In genomic region chr9:50554241-50555093, GRCm38 (mm10) we compare ENCODE assay signal across 8 mouse cellular contexts. TPM values are rescaled to one million over a fixed set of nuclear protein-coding genes. Genes with fewer than 3 reads are reported as not detected.
DNase-seq lines count a peak whose midpoint lies in the region; ATAC-seq and TF ChIP-seq lines count a peak whose summit lies in the region.

Gene Il18, plus strand, starts transcription at chr9:50554827.

- peak within 1 kb of the TSS; percentile 73 for H3K27ac ChIP-seq in brown adipose tissue, adult 24 weeks (replicated peaks; ENCODE audit: low read depth, low read length)
- H3K27ac ChIP-seq in forebrain, postnatal 0 days (ENCODE audit: low read depth, low read length) = peak within 1 kb of the TSS; percentile 57
- peak within 1 kb of the TSS; percentile 69 for H3K27ac ChIP-seq in hindbrain, embryonic 16.5 days (ENCODE audit: low read depth, low read length)
- H3K27ac ChIP-seq in macrophage = peak within 1 kb of the TSS; percentile 83

- no peaks in the 10 kb centered on the region for H3K9me3 ChIP-seq in forebrain, postnatal 0 days (ENCODE audit: low read length)
- no peaks in the 10 kb centered on the region for H3K9me3 ChIP-seq in hindbrain, embryonic 16.5 days (ENCODE audit: control insufficient read depth, low read length)

- no peak for DNase-seq in Patski (ENCODE audit: low read depth, low spot score)
- DNase-seq in forebrain, postnatal 0 days = peak; percentile 80
- peak; percentile 57 to 62 for DNase-seq in left cerebral cortex, adult 18-20 months (ENCODE audit: low spot score in 2 of 2)
- peak; percentile 80 to 89 for DNase-seq in right cerebral cortex, postnatal 10 days (ENCODE audit: low spot score in 2 of 2)
- no peak for DNase-seq in testis, postnatal 14 days (ENCODE audit: low spot score)

- WGBS in forebrain, postnatal 0 days = 10% methylated on average over 12 of the region's 12 CpGs
- 22% methylated on average over 12 of the region's 12 CpGs for WGBS in hindbrain, embryonic 16.5 days
- WGBS in macrophage (ENCODE audit: missing documents) = 23% methylated on average over 12 of the region's 12 CpGs

- peak within 1 kb of the TSS; percentile 47 for H3K4me2 ChIP-seq in forebrain, postnatal 0 days (ENCODE audit: low read depth)
- peak within 1 kb of the TSS; percentile 55 for H3K4me2 ChIP-seq in hindbrain, embryonic 16.5 days (ENCODE audit: low read length)

- peaks cover 10% of the 10 kb centered on the region; the same call in 1 of the 2 replicates for H3K79me2 ChIP-seq in macrophage (ENCODE audit: inconsistent target)

- POLR2A ChIA-PET in Patski (lab: Charles Lee) = no interaction called here

- in situ Hi-C loops in Patski (cut with MboI; ENCODE audit: low pct_unique_long_range_greater_than_20kb) = no loop called here

- peak within 1 kb of the TSS; percentile 34; the same call in 1 of the 2 replicates for H3K9ac ChIP-seq in forebrain, postnatal 0 days
- peak within 1 kb of the TSS; percentile 39 for H3K9ac ChIP-seq in hindbrain, embryonic 16.5 days (ENCODE audit: low read depth, low read length)

- peaks cover 17% of the 10 kb centered on the region for H3K27me3 ChIP-seq in Patski
- no peaks in the 10 kb centered on the region for H3K27me3 ChIP-seq in forebrain, postnatal 0 days (ENCODE audit: insufficient read depth, low read length)
- no peaks in the 10 kb centered on the region for H3K27me3 ChIP-seq in hindbrain, embryonic 16.5 days (replicated peaks; ENCODE audit: control insufficient read depth, insufficient read depth, low read length)

- no peak for TF ChIP-seq CTCF in Patski (IDR thresholded peaks at IDR 0.05)
- TF ChIP-seq CTCF in forebrain, postnatal 0 days (IDR thresholded peaks at IDR 0.05; ENCODE audit: low read depth) = no peak

- H3K36me3 ChIP-seq in forebrain, postnatal 0 days (ENCODE audit: insufficient read depth) = no peaks in the 10 kb centered on the region
- no peaks in the 10 kb centered on the region for H3K36me3 ChIP-seq in hindbrain, embryonic 16.5 days (ENCODE audit: control insufficient read depth, insufficient read depth, low read length)
- H3K36me3 ChIP-seq in macrophage (ENCODE audit: inconsistent target) = no peaks in the 10 kb centered on the region

- H3K4me1 ChIP-seq in brown adipose tissue, adult 24 weeks (ENCODE audit: control insufficient read depth, insufficient read depth, insufficient read length, low read length) = no peaks in the 10 kb centered on the region
- H3K4me1 ChIP-seq in forebrain, postnatal 0 days (ENCODE audit: insufficient read depth) = peaks cover 7% of the 10 kb centered on the region; the same call in 1 of the 2 replicates
- peaks cover 6% of the 10 kb centered on the region for H3K4me1 ChIP-seq in hindbrain, embryonic 16.5 days (ENCODE audit: control insufficient read depth, insufficient read depth, low read depth, low read length)

- ATAC-seq in Patski = peak; percentile 54
- peak; percentile 99 for ATAC-seq in forebrain, postnatal 0 days
- peak; percentile 97 for ATAC-seq in hindbrain, embryonic 16.5 days

- H3K4me3 ChIP-seq in brown adipose tissue, adult 24 weeks (ENCODE audit: insufficient read depth, low read depth, low read length) = peak within 1 kb of the TSS; percentile 47
- peak within 1 kb of the TSS; percentile 17 for H3K4me3 ChIP-seq in forebrain, postnatal 0 days (ENCODE audit: low read depth, low read length)
- H3K4me3 ChIP-seq in hindbrain, embryonic 16.5 days (ENCODE audit: low read length) = peak within 1 kb of the TSS; percentile 31
- H3K4me3 ChIP-seq in macrophage (ENCODE audit: inconsistent target) = peak within 1 kb of the TSS; percentile 39

- CTCF ChIA-PET in Patski (lab: Charles Lee) = interaction anchor here (1.1 kb wide), 1 partner anchor 9 kb away, joined by 3 read pairs; no protein-coding TSS in a partner anchor

RNA-seq across cellular contexts. Expression of gene Il18, which starts in this region (rescaled TPM):
- 3.6 TPM for polyA plus RNA-seq in Patski (2021)
- polyA plus RNA-seq in brown adipose tissue, adult 24 weeks (2012; ENCODE audit: insufficient read depth, insufficient read length, missing spikeins) = 2.2 and 3.0 TPM in 2 replicates
- 17.4 and 22.9 TPM in 2 replicates for total RNA-seq in forebrain, postnatal 0 days (2014; rRNA removed)
- polyA plus RNA-seq in forebrain, postnatal 0 days (2015; fragmentation: Nextera tagmentation; extraction: Ambion mirVana) = 28.3 and 34.3 TPM in 2 replicates
- polyA plus RNA-seq in hindbrain, embryonic 16.5 days (2015; fragmentation: Nextera tagmentation; extraction: Ambion mirVana) = 19.3 and 21.9 TPM in 2 replicates
- total RNA-seq in left cerebral cortex, adult 18-20 months (2021) = 10 to 100 TPM; 23.2 to 23.6 TPM
- total RNA-seq in macrophage (2018; cell fraction: chromatin; rRNA removed) = 100 to 1,000 TPM in 5 of 26 experiments, 10 to 100 TPM in 21; 34.1 to 153 (median 64.9) TPM
- total RNA-seq in macrophage (2018; cell fraction: cytosol; rRNA removed) = 10 to 100 TPM; 37.4 to 86.6 (median 53.3) TPM
- total RNA-seq in macrophage (2018; cell fraction: nucleus; rRNA removed) = 100 to 1,000 TPM in 12 of 26 experiments, 10 to 100 TPM in 14; 60.0 to 188 (median 98.9) TPM
- 44.2 to 59.1 TPM (median 54.5 TPM) in 3 replicates for polyA plus RNA-seq in macrophage (2018)

Comparison
In these comparisons a context has a peak if more than half of its experiments do, and no peak if none do; other contexts are left out.
1. DNase-seq: peak in forebrain, postnatal 0 days (single experiment), left cerebral cortex, adult 18-20 months (2 of 2) and right cerebral cortex, postnatal 10 days (2 of 2); none in Patski (single experiment) and testis, postnatal 14 days (single experiment).
2. Peak in every context shown above with its lines, with median percentiles within 50 percentile points of each other: ATAC-seq, H3K27ac ChIP-seq and H3K4me3 ChIP-seq.